Mouse (Mus musculus): Measurements from ENCODE around the gene Gm10184. TPM values are rescaled to one million over a fixed set of nuclear protein-coding genes. Genes with fewer than 3 reads are reported as not detected.
A peak's percentile ranks its signal among the peaks of the same experiment; 100 is the strongest.
"Not testable (repeated sequence)": the region's sequence is repeated elsewhere in the genome, so short reads cannot be mapped to it uniquely, and the experiment has no call there.

Gene Gm10184
- polyA plus RNA-seq (2012; rRNA removed), result 2.4 and 2.5 TPM in 2 replicates

DNA sequence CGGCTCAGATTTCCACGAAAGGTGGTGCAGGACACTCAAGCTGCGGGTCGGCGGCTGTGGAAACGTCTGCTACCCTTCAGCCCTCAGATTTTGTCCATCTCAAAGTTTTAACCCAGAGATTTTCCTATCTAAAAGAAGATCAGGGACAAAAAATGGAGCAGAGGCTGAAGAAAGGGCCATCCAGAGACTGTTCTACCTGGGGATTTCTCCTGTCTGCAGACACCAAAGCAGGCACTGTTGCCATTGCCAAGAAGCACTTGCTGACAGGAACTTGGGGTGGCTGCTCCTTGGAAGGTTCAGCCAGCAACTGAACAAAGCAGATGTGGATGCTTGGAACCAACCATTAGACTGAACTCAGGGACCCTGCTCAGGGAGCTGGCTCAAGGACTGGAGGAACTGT is at the start of gene Gm10184:
TSS of gene Gm10184 (minus strand) at position 101 of the 400 bp plus-strand sequence.
- no peak for DNase-seq (ENCODE audit: extremely low spot score in 1 of 2, low spot score in 1 of 2)

DNA sequence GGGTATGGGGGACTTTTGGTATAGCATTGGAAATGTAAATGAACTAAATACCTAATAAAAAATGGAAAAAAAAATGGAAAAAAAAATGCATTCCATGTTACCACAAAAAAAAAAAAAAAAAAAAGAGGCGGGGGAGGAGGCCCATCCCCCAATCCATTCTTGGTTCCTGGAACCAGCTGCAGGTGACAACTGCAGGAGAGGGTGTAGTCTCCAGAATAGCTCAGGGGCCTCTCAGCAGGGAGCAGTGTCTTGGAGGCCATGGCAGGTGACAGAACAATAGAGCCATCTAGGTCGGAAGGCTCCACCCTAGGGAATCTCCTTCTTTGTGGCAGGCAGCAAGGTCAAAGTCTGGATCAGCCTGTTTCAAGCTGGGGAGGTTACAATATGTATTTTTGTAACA is 23.7 kb upstream of the Gm10184 start:
- no peak for DNase-seq (ENCODE audit: extremely low spot score in 1 of 2, low spot score in 1 of 2)

DNA sequence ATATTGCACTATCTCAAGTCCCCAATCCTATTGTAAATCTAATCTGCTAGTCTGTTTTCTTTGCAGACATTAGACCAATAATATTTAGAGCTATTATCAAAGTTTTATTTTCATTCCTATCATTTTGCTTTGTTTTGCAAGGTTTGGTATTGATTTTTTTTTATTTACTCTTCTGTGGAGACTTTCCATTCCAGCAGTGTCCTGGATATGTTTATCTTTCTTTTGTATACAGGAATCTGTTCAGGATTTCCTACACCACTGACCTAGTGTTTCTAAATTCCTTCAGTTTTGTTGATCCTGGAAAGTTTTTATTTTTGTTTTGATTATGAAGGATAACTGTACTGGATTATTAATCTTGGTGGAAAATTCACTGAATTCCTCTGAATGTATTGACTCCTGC is 2.6 kb downstream of the Gm10184 start:
- no peak for DNase-seq (ENCODE audit: extremely low spot score in 1 of 2, low spot score in 1 of 2)

DNA sequence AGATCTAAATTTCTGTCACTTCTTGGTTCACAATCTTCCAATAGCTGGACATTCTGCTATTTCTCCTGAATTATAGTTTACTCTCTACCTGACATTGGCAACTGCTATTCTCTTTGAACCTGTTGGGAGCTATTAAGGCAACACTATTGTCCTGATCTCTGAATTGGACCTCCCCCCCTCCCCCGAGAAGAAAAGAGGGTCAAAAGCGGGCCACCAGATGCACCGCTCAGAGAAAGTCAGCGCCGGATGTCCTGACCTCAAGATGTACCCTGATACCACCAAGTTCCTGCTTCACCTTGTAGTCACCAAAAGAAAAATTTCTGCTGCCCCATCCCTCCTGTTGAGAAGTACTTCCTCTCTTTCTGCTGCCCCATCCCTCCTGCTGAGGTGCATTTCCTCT is 5.5 kb downstream of the Gm10184 start:
- DNase-seq (ENCODE audit: extremely low spot score in 1 of 2, low spot score in 1 of 2), result not testable (repeated sequence)

DNA sequence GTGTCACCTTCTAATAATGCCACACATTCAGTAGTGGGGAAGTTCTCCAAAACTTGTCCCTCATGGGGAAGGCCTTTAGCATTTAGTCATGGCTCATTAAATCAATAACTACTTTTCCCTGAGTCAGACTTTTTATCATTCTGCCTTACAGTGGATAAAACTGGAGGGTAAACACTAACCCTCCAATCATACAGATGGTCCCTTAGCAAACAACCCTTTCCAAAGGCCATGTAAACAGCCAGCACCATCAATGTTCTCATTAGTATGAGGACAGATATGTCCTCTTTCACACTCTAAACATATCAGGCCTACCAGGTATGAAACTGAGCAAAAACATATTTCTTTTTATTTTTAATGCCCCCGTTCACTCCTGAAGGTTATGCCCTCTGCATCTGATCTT is 7.5 kb downstream of the Gm10184 start:
- no peak for DNase-seq (ENCODE audit: extremely low spot score in 1 of 2, low spot score in 1 of 2)

DNA sequence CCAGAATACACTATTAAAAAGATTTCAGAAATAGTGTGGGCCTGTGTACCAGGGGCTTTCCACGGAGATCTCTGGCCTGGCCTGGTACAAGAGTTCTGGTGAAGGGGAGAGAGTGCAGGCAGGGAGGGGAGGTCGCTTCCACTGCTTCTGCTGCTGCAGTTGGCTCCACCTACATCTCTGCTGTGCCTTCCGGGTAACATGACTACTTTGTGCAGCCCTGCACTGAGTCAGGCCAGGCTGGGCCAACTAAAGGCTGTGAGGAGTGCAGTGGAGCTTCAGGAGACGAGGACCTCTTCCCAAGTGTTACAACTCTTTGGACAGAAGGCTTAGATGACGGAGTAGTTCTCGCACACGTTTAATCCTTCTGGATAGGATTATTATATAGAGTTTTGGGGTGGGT is 9.6 kb downstream of the Gm10184 start:
- no peak for DNase-seq (ENCODE audit: extremely low spot score in 1 of 2, low spot score in 1 of 2)

DNA sequence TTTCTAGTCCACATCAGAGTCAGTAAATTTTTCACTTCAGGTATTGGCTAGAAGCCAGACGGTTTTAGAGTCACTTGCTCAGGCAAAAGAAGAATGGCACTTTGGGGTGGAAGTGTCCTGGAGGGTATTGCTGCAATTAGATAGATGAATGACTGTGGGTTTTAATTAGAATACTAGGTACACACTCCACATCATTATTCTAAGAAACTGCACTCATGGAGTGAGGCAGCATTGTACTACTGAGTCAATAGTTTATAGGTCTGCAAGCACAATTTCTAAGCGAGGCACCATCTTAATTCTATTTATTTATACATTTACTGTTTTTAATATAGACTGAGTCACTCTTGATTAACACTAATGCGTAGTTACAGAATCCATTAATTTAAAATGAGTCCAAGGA is 10.4 kb downstream of the Gm10184 start:
- DNase-seq (ENCODE audit: extremely low spot score in 1 of 2, low spot score in 1 of 2), result no peak

DNA sequence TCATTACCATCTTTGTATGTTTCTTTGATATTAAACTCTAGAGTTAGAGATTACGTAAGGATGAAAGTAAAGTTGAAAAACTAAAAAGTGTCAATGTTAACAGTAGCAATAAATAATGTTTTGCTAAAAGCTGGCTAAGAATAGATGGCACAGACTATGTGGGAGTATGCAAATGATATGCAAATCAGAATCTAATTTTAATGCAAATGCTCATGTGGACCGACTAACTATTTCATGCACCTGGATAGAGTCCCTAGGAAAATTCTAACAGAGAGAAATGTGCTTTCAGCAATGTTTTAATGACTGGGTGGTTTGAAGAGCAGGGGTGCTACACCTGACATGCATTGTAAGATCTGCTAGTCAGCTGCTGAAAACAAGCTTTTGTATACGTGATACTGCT is 45.3 kb downstream of the Gm10184 start:
- DNase-seq (ENCODE audit: extremely low spot score in 1 of 2, low spot score in 1 of 2), result peak; percentile 3 to 24
